Mouse (Mus musculus) forebrain, embryonic 13.5 days (tissue): ENCODE measurements around the gene Frmd8. TPM values are rescaled to one million over a fixed set of nuclear protein-coding genes. Genes with fewer than 3 reads are reported as not detected.

Experiments
- ATAC-seq: fragments of 200-750 bp; cut with Nextera tagmentation; 2 replicates; pipeline ENCODE4 v1.8.0; 2017
- H3K27ac ChIP-seq: fragments of 300-500 bp; sonication (generic); 2 replicates; pipeline ENCODE4 v1.5.1; 2015; ENCODE audit warnings: inconsistent platforms, mild to moderate bottlenecking, moderate library complexity
- H3K27me3 ChIP-seq: fragments of 300-500 bp; sonication (generic); 2 replicates; pipeline ENCODE4 v1.6.1; 2015; ENCODE audit warnings: mild to moderate bottlenecking, inconsistent platforms
- H3K36me3 ChIP-seq: fragments of 300-500 bp; sonication (generic); 2 replicates; pipeline ENCODE4 v1.6.1; 2015; ENCODE audit warnings: mild to moderate bottlenecking, inconsistent platforms; ENCODE audit not compliant: poor library complexity, severe bottlenecking
- H3K4me1 ChIP-seq: fragments of 300-500 bp; sonication (generic); 2 replicates; pipeline ENCODE4 v1.6.1; 2015; ENCODE audit warnings: inconsistent platforms
- H3K4me2 ChIP-seq: fragments of 300-500 bp; sonication (generic); 2 replicates; pipeline ENCODE4 v1.6.1; 2015; ENCODE audit warnings: inconsistent platforms, mild to moderate bottlenecking, moderate library complexity
- H3K4me3 ChIP-seq: fragments of 300-500 bp; sonication (generic); 2 replicates; pipeline ENCODE4 v1.5.1; 2015; ENCODE audit warnings: mild to moderate bottlenecking, inconsistent platforms
- H3K9ac ChIP-seq: fragments of 300-500 bp; sonication (generic); 2 replicates; pipeline ENCODE4 v1.6.1; 2015; ENCODE audit warnings: mild to moderate bottlenecking, inconsistent platforms
- H3K9me3 ChIP-seq: fragments of 300-500 bp; sonication (generic); replicated peaks from 2 replicates; pipeline ENCODE4 v1.6.1; 2016; ENCODE audit warnings: inconsistent platforms
- WGBS: fragments of 180-500 bp; shearing (Covaris S2); methylation state at CpG from one replicate; pipeline ENCODE4 v1.1.7; 2015; 5-methylcytosine and 5-hydroxymethylcytosine counted together
- polyA plus RNA-seq: library from polyadenylated mRNA; unstranded; fragments of >200 nt; fragmentation: Nextera tagmentation; extraction: Ambion mirVana; gene quantifications from 2 replicates; pipeline ENCODE4 v1.2.1, GENCODE M21; 2015

Gene Frmd8
- polyA plus RNA-seq, 1 experiment from 2014 or later, result 21.7 TPM

DNA sequence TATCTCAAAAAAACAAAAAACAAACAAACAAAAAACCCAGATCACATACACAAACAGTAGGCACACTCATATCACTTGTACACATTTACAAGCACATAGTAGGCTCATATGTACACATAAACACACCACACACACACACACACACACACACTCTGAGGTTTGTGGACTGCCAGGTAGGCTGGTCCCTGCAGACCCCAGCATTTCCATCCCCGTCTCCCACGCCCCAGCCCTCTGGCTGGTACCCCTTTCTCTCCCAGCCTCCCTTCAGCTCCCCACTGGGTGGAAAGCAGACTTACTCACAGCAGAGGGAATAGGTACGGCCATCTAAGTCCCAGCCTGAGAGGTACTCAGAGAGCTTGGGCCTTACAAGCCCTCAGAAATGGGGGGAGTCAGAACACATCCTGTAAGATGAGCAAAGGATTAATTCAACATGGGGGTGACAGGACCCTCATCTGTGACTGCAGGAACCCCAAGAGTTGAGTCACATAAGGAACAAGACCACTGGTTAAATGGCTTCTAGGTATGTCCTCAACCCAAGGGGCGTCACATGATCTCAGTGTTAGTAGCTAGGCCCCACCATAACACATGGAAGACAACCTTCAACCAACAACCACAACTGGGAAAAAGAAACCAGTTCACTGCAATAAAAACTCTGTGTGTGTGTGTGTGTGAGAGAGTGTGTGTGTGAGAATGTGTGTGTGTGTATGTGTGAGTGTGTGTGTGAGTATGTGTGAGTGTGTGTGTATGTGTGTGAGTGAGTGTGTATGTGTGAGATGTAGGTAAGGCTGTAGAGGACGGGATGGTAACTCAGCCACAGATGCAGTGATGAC, 49.0 kb downstream of the Frmd8 start:
- 83% methylated on average over 5 of the region's 5 CpGs for WGBS
- peaks cover 29% of the 10 kb centered on the region for H3K4me1 ChIP-seq
- no peak for ATAC-seq
- H3K4me2 ChIP-seq, result no peak overlapping the region
- H3K36me3 ChIP-seq, result no peaks in the 10 kb centered on the region
- H3K27ac ChIP-seq, result no peak overlapping the region
- no peaks in the 10 kb centered on the region for H3K9me3 ChIP-seq
- H3K9ac ChIP-seq, result no peak overlapping the region
- H3K4me3 ChIP-seq, result no peak overlapping the region
- H3K27me3 ChIP-seq, result no peaks in the 10 kb centered on the region

DNA sequence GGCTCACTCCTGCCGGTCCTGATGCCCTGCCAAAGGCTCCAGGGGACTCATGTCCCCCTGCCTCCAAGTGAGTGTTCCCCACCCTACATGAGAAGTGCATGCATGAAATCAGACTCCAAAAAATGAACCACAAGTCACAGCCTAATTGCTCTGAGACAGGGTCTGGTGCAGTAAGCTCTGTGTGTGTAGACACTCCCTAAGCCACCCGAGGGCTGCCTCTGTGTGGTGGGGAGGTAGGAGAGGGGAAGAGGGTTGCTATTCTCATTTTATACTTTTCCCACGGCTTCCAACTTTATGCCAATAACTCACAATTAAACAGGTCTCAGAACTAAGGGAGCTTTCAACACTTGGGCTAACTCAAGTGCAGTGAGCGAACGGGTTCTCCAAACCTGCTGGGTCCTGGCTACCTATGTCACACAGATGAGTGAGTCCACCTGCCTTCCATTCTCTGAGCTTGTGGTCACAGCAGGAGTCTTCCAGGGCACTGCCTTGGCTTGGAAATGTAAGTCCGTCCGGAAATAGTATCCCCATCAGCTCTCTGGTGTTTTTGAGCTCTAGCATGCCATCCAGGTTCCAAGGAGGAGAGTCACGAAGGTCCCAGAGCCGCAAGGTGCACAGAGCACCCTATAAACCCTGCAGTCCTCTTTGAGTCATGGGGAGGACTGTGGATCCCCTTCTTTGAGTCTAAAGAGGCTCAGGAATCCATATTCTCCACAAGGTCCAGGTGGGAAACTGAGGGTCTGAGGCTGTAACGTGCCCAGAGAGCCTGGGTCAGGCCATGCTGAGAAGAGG, 50.1 kb downstream of the Frmd8 start:
- Histone ChIP-seq H3K27me3 (no peaks in the 10 kb centered on the region), H3K4me1 (peaks cover 29% of the 10 kb centered on the region), H3K9ac (no peak overlapping the region), H3K27ac (no peak overlapping the region), H3K4me2 (no peak overlapping the region), H3K9me3 (no peaks in the 10 kb centered on the region), H3K36me3 (no peaks in the 10 kb centered on the region), H3K4me3 (no peak overlapping the region)
- no peak for ATAC-seq
- WGBS, result 78% methylated on average over 10 of the region's 10 CpGs

DNA sequence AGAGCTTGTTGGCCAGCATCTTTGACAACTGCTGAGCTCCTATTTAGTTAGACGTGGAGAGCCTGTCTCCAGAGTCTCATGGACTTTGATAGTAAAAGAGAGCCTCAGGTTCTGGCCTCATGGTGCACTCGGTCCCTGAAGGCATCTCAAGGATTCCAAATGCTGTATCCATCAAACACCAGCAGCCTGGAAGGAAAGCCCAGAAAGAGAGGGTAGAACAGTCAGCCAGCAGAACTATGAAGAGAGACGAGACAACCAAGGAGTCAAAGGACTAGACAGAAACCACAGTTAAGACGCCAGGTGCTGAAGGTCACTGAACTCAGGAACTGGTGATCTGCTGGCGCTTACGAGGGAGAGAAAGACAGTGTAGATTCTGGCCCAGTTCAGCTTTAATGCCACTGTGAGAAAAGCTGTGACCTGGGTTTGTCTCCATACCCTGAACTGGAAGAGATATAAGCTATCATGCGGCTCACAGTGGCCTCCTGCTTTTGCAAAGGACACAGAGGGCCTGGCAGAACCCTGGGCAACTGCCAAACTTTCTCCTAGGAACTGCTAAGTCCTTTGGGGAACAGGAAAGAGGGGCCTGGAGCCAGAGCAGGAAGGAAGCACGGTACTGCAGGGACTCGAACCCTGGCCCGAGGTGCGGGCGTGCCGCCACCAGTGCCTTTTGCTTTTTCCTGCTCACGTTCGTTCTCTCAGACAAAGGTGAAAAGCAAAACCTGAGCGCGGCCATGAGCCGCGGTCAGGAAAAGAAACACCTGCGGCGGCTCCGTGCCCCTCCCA, 50.8 kb downstream of the Frmd8 start:
- 69% methylated on average over 22 of the region's 22 CpGs for WGBS
- Histone ChIP-seq H3K27me3 (no peaks in the 10 kb centered on the region), H3K4me2 (no peak overlapping the region)

DNA sequence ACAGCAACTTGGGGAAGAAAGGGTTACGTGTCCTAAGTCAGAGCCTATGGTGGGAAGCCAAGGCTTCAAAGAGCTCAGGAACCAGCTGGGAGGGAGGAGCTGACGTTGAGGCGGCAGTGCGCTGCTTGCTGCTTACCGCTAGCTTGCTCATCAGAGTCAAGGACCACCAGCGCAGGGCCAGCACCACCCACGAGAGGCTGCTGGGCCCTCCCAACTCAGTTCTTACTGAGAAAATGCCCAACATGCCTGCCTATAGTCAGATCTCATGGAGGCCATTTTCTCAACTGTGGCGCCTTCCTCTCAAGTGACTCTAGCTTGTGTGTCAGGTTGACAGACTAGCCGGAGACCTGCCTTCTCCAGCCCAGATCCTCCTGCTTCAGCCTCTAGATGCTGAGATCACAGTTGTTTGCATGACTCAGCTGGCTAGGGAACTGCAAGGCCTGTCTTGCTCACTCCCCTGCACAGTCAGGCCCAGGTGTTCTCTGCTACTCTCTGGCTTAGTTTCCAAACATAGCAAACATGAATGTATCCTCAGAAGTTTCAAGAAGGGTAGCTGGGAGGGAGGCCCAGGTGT, 51.7 kb downstream of the Frmd8 start:
- Histone ChIP-seq H3K27me3 (no peaks in the 10 kb centered on the region), H3K36me3 (no peaks in the 10 kb centered on the region), H3K4me3 (no peak overlapping the region), H3K4me2 (peak overlapping the region; percentile 6; the same call in 1 of the 2 replicates), H3K9ac (no peak overlapping the region), H3K9me3 (no peaks in the 10 kb centered on the region), H3K4me1 (peaks cover 29% of the 10 kb centered on the region), H3K27ac (no peak overlapping the region; the same call in 1 of the 2 replicates)
- WGBS, result 21% methylated on average over 9 of the region's 9 CpGs
- peak; percentile 48; the same call in 1 of the 2 replicates for ATAC-seq

More for the DNA sequence above, 50.8 kb downstream of the Frmd8 start:
- peaks cover 26% of the 10 kb centered on the region for H3K4me1 ChIP-seq
- no peak overlapping the region for H3K4me3 ChIP-seq
- H3K27ac ChIP-seq, result no peak overlapping the region
- no peak overlapping the region for H3K9ac ChIP-seq
- no peaks in the 10 kb centered on the region for H3K36me3 ChIP-seq
- no peak for ATAC-seq
- no peaks in the 10 kb centered on the region for H3K9me3 ChIP-seq

DNA sequence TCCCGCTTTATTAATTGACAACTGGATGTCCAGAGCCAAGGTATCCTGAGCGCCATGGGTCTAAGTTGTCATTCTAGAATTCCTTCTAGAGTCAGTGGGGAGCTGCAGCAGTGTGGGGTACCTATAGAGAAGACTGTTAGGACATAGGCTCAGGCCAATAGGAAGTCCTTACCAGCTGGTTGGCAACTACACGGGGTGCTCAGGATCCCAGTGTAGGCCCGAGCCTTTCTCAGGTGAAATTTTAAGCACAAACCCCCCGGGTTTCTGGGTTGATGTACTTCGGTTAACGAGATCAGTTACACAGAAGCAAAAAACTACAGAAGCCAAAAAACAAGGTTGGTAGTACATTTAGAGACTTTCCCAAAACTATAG, 52.3 kb downstream of the Frmd8 start:
- Histone ChIP-seq H3K9me3 (no peaks in the 10 kb centered on the region), H3K4me3 (0 out of 2 replicates have a peak overlapping the region, but pooled peaks have one; percentile 2), H3K36me3 (no peaks in the 10 kb centered on the region), H3K9ac (0 out of 2 replicates have a peak overlapping the region, but pooled peaks have one; percentile 34), H3K27me3 (no peaks in the 10 kb centered on the region), H3K4me2 (peak overlapping the region; percentile 30), H3K4me1 (peaks cover 33% of the 10 kb centered on the region), H3K27ac (peak overlapping the region; percentile 51; the same call in 1 of the 2 replicates)
- ATAC-seq, result no peak
- WGBS, result 64% methylated on average over 7 of the region's 7 CpGs

DNA sequence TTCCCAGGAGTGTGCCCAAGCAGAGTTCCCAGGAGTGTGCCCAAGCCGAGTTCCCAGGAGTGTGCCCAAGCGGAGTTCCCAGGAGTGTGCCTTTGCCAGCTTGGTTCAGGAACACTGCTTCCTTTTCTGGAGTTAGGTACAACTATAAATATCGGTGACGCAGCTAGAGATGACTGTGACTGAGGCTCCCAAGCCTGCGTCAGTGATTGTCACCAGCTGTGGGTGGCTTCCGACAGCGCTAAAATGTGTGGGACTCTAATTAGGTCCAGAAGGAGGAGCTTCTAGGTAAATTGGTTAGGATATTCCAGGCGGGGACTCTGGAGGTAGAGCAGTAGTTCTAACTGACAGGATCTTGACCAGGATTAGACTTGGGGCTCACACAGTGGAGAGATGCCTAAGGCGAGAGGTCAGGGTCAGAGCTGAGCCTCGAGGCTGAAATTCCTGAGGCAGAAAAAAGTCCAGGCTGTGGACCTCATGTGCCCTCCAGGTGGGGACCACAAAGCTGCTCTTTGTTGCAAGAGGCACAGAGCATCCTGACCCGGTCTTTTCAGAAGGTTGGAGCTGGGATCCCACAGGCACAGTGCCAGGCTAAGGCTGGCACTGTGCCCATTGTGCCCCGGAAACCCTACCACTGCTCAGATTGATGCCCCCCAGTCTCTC, 52.8 kb downstream of the Frmd8 start:
- Histone ChIP-seq H3K27ac (0 out of 2 replicates have a peak overlapping the region, but pooled peaks have one; percentile 51), H3K4me2 (peak overlapping the region; percentile 30), H3K9me3 (no peaks in the 10 kb centered on the region), H3K9ac (0 out of 2 replicates have a peak overlapping the region, but pooled peaks have one; percentile 34), H3K4me3 (0 out of 2 replicates have a peak overlapping the region, but pooled peaks have one; percentile 2), H3K4me1 (peaks cover 33% of the 10 kb centered on the region), H3K36me3 (no peaks in the 10 kb centered on the region), H3K27me3 (no peaks in the 10 kb centered on the region)
- ATAC-seq, result no peak
- 29% methylated on average over 12 of the region's 12 CpGs for WGBS

DNA sequence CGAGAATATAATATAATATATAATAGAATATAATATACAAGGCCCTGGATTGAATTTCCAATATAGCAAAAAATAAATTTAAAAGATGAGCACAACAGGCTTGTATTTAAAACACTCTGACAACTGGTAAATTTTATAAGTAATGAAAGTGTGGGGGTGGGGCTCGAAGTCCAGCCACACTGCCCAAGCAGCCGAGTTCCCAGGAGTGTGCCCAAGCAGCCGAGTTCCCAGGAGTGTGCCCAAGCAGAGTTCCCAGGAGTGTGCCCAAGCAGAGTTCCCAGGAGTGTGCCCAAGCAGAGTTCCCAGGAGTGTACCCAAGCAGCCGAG, 53.3 kb downstream of the Frmd8 start:
- Histone ChIP-seq H3K27ac (no peak overlapping the region), H3K9me3 (no peaks in the 10 kb centered on the region), H3K9ac (no peak overlapping the region), H3K27me3 (no peaks in the 10 kb centered on the region), H3K4me1 (peaks cover 33% of the 10 kb centered on the region), H3K4me3 (no peak overlapping the region), H3K36me3 (no peaks in the 10 kb centered on the region), H3K4me2 (no peak overlapping the region)
- no peak for ATAC-seq
- 71% methylated on average over 5 of the region's 5 CpGs for WGBS

DNA sequence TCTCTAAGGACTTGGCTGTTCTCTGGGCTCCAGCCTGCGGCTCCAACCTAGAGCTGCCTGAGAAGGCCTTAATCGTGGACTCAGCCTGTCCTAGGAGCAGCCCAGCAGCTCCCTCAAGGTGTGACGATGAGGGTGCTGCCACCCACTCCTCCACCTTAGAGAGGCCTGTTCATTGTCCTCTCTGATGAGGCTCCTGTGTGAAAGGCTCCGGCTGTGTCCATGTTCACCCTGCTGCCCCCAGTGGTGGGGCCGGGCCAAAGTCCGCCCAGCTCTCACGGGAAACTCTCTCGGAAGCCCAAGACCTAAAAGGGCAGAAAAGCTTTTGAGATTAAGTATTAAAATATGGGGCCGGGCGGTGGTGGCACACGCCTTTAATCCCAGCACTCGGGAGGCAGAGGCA, 55.5 kb downstream of the Frmd8 start:
- Histone ChIP-seq H3K27me3 (no peaks in the 10 kb centered on the region), H3K4me2 (no peak overlapping the region), H3K36me3 (no peaks in the 10 kb centered on the region), H3K4me1 (peaks cover 30% of the 10 kb centered on the region), H3K4me3 (no peak overlapping the region), H3K9ac (no peak overlapping the region), H3K9me3 (no peaks in the 10 kb centered on the region), H3K27ac (no peak overlapping the region)
- WGBS, result 55% methylated on average over 12 of the region's 12 CpGs
- no peak for ATAC-seq

DNA sequence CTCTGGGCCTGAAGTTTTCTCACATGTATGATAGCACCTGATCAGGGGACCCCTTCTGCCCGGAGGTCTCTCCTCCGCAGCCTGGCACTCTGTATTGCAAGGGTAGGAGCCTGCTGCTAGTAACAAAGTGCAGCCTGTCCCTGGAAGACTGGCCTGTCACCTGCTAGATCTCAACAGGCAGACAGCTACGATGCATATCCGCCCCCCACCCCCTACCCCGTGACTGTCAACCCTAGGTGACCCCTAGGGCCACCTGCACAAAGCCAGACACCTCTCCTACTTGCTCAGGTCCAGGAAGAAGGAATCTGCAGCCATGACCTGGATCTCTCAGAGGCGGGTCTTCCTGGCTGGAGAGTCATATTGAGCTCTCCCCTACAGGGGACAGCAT, 56.5 kb downstream of the Frmd8 start:
- Histone ChIP-seq H3K4me2 (no peak overlapping the region), H3K4me1 (peaks cover 24% of the 10 kb centered on the region), H3K27me3 (no peaks in the 10 kb centered on the region), H3K36me3 (no peaks in the 10 kb centered on the region), H3K4me3 (no peak overlapping the region), H3K27ac (no peak overlapping the region; the same call in 1 of the 2 replicates), H3K9me3 (no peaks in the 10 kb centered on the region), H3K9ac (no peak overlapping the region)
- 75% methylated on average over 6 of the region's 6 CpGs for WGBS
- no peak for ATAC-seq

DNA sequence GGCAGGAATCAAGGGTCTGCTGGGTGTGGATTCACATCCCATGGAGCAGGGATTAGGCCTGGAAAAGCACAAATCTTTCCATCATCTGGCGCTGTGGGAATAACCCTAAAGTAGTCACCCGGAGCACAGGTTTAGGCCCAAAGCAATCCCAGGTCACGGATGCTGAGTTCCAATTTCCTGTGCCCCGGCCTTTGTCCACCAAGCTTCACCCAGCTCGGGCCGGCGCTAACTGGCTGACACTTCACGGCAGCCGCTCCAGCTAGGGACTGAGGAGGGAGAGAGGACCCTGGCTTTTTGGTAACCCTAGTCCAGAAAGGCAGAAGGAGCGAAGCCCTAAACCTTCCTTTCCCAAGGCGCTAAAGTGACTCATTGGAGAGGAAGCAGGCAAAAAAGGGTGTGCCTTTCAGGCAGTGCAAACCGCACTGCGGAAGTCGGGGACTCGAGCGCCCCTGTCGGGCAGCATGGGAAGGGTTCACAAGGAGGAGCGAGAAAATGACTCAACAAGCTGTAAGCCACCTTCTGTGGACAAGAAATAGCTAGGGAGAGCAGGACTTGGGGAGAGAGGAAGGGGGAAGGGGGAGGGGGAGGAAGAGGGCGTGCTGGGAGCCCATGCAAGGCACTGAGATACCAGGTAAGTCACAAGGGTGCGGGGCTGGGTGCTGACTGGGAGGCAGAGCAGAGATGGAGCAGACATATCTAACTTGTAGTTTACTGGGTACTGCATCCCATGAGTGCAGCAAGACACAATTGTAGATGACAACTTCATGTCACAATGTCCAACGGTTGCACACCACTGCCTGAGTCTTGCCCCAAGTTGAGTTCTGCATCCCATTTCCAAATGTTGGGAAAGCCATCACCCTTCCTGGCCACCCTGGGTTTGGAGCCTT, 57.1 kb downstream of the Frmd8 start:
- Histone ChIP-seq H3K9ac (peak overlapping the region; percentile 49; the same call in 1 of the 2 replicates), H3K36me3 (no peaks in the 10 kb centered on the region), H3K27me3 (no peaks in the 10 kb centered on the region), H3K4me2 (peak overlapping the region; percentile 52), H3K9me3 (no peaks in the 10 kb centered on the region), H3K4me3 (no peak overlapping the region; the same call in 1 of the 2 replicates), H3K27ac (peak overlapping the region; percentile 22; the same call in 1 of the 2 replicates), H3K4me1 (peaks cover 19% of the 10 kb centered on the region)
- 26% methylated on average over 20 of the region's 21 CpGs for WGBS
- peak; percentile 76 for ATAC-seq
